Mouse (Mus musculus): Measurements from ENCODE around the gene Dnmt3c.
"Not testable (repeated sequence)": the region's sequence is repeated elsewhere in the genome, so short reads cannot be mapped to it uniquely, and the experiment has no call there.

The Dnmt3c gene

GRCm38 (mm10) chr2:153717861-153718260, 21.4 kb downstream of the Dnmt3c start:
- not testable (repeated sequence) for DNase-seq (ENCODE audit: low read depth in 1 of 2, low spot score in 2 of 2)

- no peak for DNase-seq (ENCODE audit: low read depth in 1 of 2, low spot score in 2 of 2)
These were observed 26.6 kb downstream of the Dnmt3c start for GRCm38 (mm10) chr2:153723098-153723497.

- DNase-seq (ENCODE audit: low read depth in 1 of 2, low spot score in 2 of 2): no peak
These were observed 28.0 kb downstream of the Dnmt3c start for GRCm38 (mm10) chr2:153724424-153724823.

GRCm38 (mm10) chr2:153724871-153725270, 28.4 kb downstream of the Dnmt3c start:
- no peak for DNase-seq (ENCODE audit: low read depth in 1 of 2, low spot score in 2 of 2)

GRCm38 (mm10) chr2:153725291-153725690, 28.8 kb downstream of the Dnmt3c start:
- DNase-seq (ENCODE audit: low read depth in 1 of 2, low spot score in 2 of 2): no peak

GRCm38 (mm10) chr2:153734033-153734432, 37.6 kb downstream of the Dnmt3c start:
- DNase-seq (ENCODE audit: low read depth in 1 of 2, low spot score in 2 of 2): no peak

GRCm38 (mm10) chr2:153740500-153741436, 44.3 kb downstream of the Dnmt3c start, which contains the start of gene Mapre1:
TSS of gene Mapre1 (plus strand) at chr2:153741274.
- peak; percentile 99 for DNase-seq (ENCODE audit: low read depth in 1 of 2, low spot score in 2 of 2)

GRCm38 (mm10) chr2:153741437-153742065, 45.1 kb downstream of the Dnmt3c start:
- peak in 1 of 2 experiments; percentile 10 for DNase-seq (ENCODE audit: low read depth in 1 of 2, low spot score in 2 of 2)

- DNase-seq (ENCODE audit: low read depth in 1 of 2, low spot score in 2 of 2): no peak
These were observed 51.5 kb downstream of the Dnmt3c start for GRCm38 (mm10) chr2:153747994-153748393.

- no peak for DNase-seq (ENCODE audit: low read depth in 1 of 2, low spot score in 2 of 2)
These were observed 53.9 kb downstream of the Dnmt3c start for GRCm38 (mm10) chr2:153750363-153750762.

- no peak for DNase-seq (ENCODE audit: low read depth in 1 of 2, low spot score in 2 of 2)
These were observed 65.7 kb downstream of the Dnmt3c start for GRCm38 (mm10) chr2:153762121-153762520.

- no peak for DNase-seq (ENCODE audit: low read depth in 1 of 2, low spot score in 2 of 2)
These were observed 71.0 kb downstream of the Dnmt3c start for GRCm38 (mm10) chr2:153767484-153767883.

GRCm38 (mm10) chr2:153768881-153769280, 72.4 kb downstream of the Dnmt3c start:
- DNase-seq (ENCODE audit: low read depth in 1 of 2, low spot score in 2 of 2): no peak

GRCm38 (mm10) chr2:153772950-153773349, 76.5 kb downstream of the Dnmt3c start:
- DNase-seq (ENCODE audit: low read depth in 1 of 2, low spot score in 2 of 2): no peak

- no peak for DNase-seq (ENCODE audit: low read depth in 1 of 2, low spot score in 2 of 2)
These were observed 79.0 kb downstream of the Dnmt3c start for GRCm38 (mm10) chr2:153775472-153775871.

GRCm38 (mm10) chr2:153778638-153779362, 82.3 kb downstream of the Dnmt3c start:
- DNase-seq (ENCODE audit: low read depth in 1 of 2, low spot score in 2 of 2): peak; percentile 9 to 40

Measured in monocyte, adult 2 months (primary cell).